Mouse (Mus musculus): ENCODE measurements around the gene Ints4.

DNA sequence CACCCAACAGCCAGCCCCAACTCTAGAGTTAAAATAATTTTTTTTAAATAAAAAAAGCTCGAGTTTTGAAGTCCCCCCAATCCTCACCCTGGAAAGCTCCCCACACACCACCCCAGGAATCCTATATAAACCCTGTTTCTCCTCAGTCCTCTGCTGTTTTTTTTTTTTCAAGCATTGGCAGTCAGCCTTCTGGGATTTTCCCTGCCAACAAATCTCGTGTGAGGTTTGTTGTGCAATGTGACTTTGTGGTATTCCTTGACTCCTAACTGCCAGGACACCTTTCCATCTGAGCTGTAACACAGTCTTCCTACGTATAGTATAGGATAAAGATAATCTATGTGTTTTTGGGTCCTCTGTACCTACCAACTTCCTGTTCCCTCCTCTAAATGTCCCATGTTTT, 1.4 kb upstream of the Ints4 start:
- TF ChIP-seq CTCF (IDR thresholded peaks at IDR 0.05; ENCODE audit: low read depth), result no peak
- TF ChIP-seq EP300 (optimal IDR thresholded peaks at IDR 0.05), result no peak
